17 mouse cellular contexts compared by ENCODE assay signal in the genomic region with DNA sequence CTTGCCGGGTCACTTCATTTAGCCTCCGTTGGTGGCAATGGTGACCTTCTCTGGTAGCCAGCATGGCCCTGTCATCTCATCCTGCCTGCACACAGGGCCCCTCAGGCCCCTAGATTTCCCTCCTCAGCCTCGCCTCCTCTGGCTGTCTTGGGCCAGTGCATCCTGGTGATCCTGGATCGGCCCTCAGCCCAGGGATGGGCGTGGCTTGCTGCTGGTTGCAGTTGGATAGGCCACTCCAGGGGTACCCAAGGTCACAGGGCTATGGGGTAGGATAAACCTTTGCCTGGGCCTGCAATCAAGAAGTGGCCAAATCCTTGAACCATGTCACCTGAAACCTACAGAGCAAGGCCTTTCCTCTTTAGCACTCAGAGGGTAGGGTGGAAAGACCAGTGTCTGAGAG. TPM values are rescaled to one million over a fixed set of nuclear protein-coding genes. Genes with fewer than 3 reads are reported as not detected.
DNase-seq lines count a peak whose midpoint lies in the region; ATAC-seq and TF ChIP-seq lines count a peak whose summit lies in the region.
"Had no signal": no experiment of that assay in that cellular context is flagged by ENCODE, and none has a peak within 500 bp of the region (broad histone marks: within the 10 kb centered on the region; RNA-seq: fewer than 3 reads in every experiment).

No protein-coding gene starts in this region.

- peaks cover 24% of the 10 kb centered on the region for H3K4me1 ChIP-seq in midbrain, embryonic 10.5 days
- no peaks in the 10 kb centered on the region for H3K4me1 ChIP-seq in midbrain, embryonic 16.5 days (ENCODE audit: control insufficient read depth, insufficient read depth, low read length)
- peaks cover 37% of the 10 kb centered on the region for H3K4me1 ChIP-seq in kidney, embryonic 14.5 days (ENCODE audit: control insufficient read depth, insufficient read depth, low read length)
- no peaks in the 10 kb centered on the region for H3K4me1 ChIP-seq in stomach, postnatal 0 days (replicated peaks; ENCODE audit: control insufficient read depth, insufficient read depth)

- H3K4me3 ChIP-seq in gastrocnemius, adult 2 months: no peak overlapping the region
- no peak overlapping the region for H3K4me3 ChIP-seq in midbrain, embryonic 10.5 days
- H3K4me3 ChIP-seq in midbrain, embryonic 16.5 days (ENCODE audit: low read depth, low read length): no peak overlapping the region
- H3K4me3 ChIP-seq in kidney, embryonic 14.5 days (ENCODE audit: low read length): no peak overlapping the region
- no peak overlapping the region for H3K4me3 ChIP-seq in stomach, postnatal 0 days (ENCODE audit: low read depth, low read length)
- H3K4me3 ChIP-seq: heart, embryonic 13.5 days; hindbrain, embryonic 13.5 days; stomach, embryonic 15.5 days had no signal

- no peak for TF ChIP-seq EP300 in stomach, postnatal 0 days (optimal IDR thresholded peaks at IDR 0.05)

- WGBS in midbrain, embryonic 10.5 days: 46% methylated on average over 5 of the region's 5 CpGs
- 31% methylated on average over 5 of the region's 5 CpGs for WGBS in midbrain, embryonic 16.5 days
- WGBS in kidney, embryonic 14.5 days: 25% methylated on average over 5 of the region's 5 CpGs
- 55% methylated on average over 5 of the region's 5 CpGs for WGBS in stomach, postnatal 0 days

- H3K9ac ChIP-seq in midbrain, embryonic 16.5 days (ENCODE audit: low read depth, low read length): no peak overlapping the region
- H3K9ac ChIP-seq in kidney, embryonic 14.5 days (ENCODE audit: low read depth, low read length): no peak overlapping the region
- H3K9ac ChIP-seq in stomach, postnatal 0 days (ENCODE audit: low read length): no peak overlapping the region
- H3K9ac ChIP-seq: heart, embryonic 13.5 days; hindbrain, embryonic 13.5 days; stomach, embryonic 15.5 days had no signal

- intact Hi-C loops in gastrocnemius, adult 2 months (cut with DNase I): no loop called here

- no peak overlapping the region for H3K4me2 ChIP-seq in midbrain, embryonic 16.5 days (ENCODE audit: low read length)
- no peak overlapping the region for H3K4me2 ChIP-seq in kidney, embryonic 14.5 days (replicated peaks; ENCODE audit: low read depth, low read length)
- H3K4me2 ChIP-seq in stomach, postnatal 0 days (replicated peaks; ENCODE audit: low read depth): no peak overlapping the region
- H3K4me2 ChIP-seq: heart, embryonic 13.5 days; hindbrain, embryonic 13.5 days; stomach, embryonic 15.5 days had no signal

- H3K36me3 ChIP-seq in midbrain, embryonic 10.5 days: no peaks in the 10 kb centered on the region
- H3K36me3 ChIP-seq in midbrain, embryonic 16.5 days (ENCODE audit: control insufficient read depth, insufficient read depth, low read length): no peaks in the 10 kb centered on the region
- H3K36me3 ChIP-seq in kidney, embryonic 14.5 days (ENCODE audit: control insufficient read depth, insufficient read depth, low read length): no peaks in the 10 kb centered on the region
- H3K36me3 ChIP-seq in stomach, postnatal 0 days (ENCODE audit: control insufficient read depth, insufficient read depth, low read length): no peaks in the 10 kb centered on the region; the same call in 1 of the 2 replicates
- H3K36me3 ChIP-seq: hindbrain, embryonic 13.5 days had no signal

- H3K9me3 ChIP-seq in midbrain, embryonic 10.5 days (replicated peaks): no peaks in the 10 kb centered on the region
- H3K9me3 ChIP-seq in midbrain, embryonic 16.5 days (replicated peaks; ENCODE audit: control insufficient read depth, low read length, poor library complexity, severe bottlenecking): no peaks in the 10 kb centered on the region
- no peaks in the 10 kb centered on the region for H3K9me3 ChIP-seq in kidney, embryonic 14.5 days (ENCODE audit: control insufficient read depth, low read length)
- no peaks in the 10 kb centered on the region for H3K9me3 ChIP-seq in stomach, postnatal 0 days (ENCODE audit: control insufficient read depth, low read length)
- H3K9me3 ChIP-seq: G1E; heart, embryonic 13.5 days; hindbrain, embryonic 13.5 days; stomach, embryonic 15.5 days had no signal

- H3K27me3 ChIP-seq in midbrain, embryonic 10.5 days (ENCODE audit: low read depth, poor library complexity, severe bottlenecking): no peaks in the 10 kb centered on the region
- H3K27me3 ChIP-seq in midbrain, embryonic 16.5 days (ENCODE audit: control insufficient read depth, insufficient read depth, low read depth, low read length): no peaks in the 10 kb centered on the region
- no peaks in the 10 kb centered on the region for H3K27me3 ChIP-seq in kidney, embryonic 14.5 days (ENCODE audit: control insufficient read depth, insufficient read depth, low read length)
- no peaks in the 10 kb centered on the region for H3K27me3 ChIP-seq in stomach, postnatal 0 days (ENCODE audit: control insufficient read depth, insufficient read depth, low read length)
- H3K27me3 ChIP-seq: heart, embryonic 13.5 days; hindbrain, embryonic 13.5 days; stomach, embryonic 15.5 days had no signal

- TF ChIP-seq CTCF in gastrocnemius, adult 2 months (IDR thresholded peaks at IDR 0.05): no peak
- 0 out of 2 replicates have a peak, but pooled peaks have one; percentile 7 for TF ChIP-seq CTCF in stomach, postnatal 0 days (IDR thresholded peaks at IDR 0.05; ENCODE audit: low read depth)

- DNase-seq in gastrocnemius, adult 2 months: peak; percentile 50
- DNase-seq in gastrocnemius, postnatal 25 days: no peak
- DNase-seq in midbrain, embryonic 10.5 days (ENCODE audit: low spot score): no peak
- DNase-seq in stomach, postnatal 0 days (ENCODE audit: low spot score): no peak
- DNase-seq in yolk sac, embryonic 10.5 days (ENCODE audit: low spot score): no peak
- DNase-seq in adrenal gland, adult 8-10 months: no peak
- DNase-seq: gastrocnemius, postnatal 14 days; layer of hippocampus, adult 9-11 months; lung, adult 18-20 months; lung, postnatal 4 days; thymus, postnatal 36 days had no signal

- H3K27ac ChIP-seq in gastrocnemius, adult 2 months: peak overlapping the region; percentile 43; the same call in 1 of the 2 replicates
- 0 out of 2 replicates have a peak overlapping the region, but pooled peaks have one; percentile 17 for H3K27ac ChIP-seq in midbrain, embryonic 10.5 days (replicated peaks)
- H3K27ac ChIP-seq in midbrain, embryonic 16.5 days (ENCODE audit: low read length): no peak overlapping the region
- H3K27ac ChIP-seq in kidney, embryonic 14.5 days (ENCODE audit: low read depth, low read length): no peak overlapping the region
- H3K27ac ChIP-seq in stomach, postnatal 0 days (replicated peaks): no peak overlapping the region
- H3K27ac ChIP-seq: stomach, embryonic 15.5 days had no signal

- no peak for ATAC-seq in midbrain, embryonic 16.5 days
- peak; percentile 30; the same call in 1 of the 2 replicates for ATAC-seq in kidney, embryonic 14.5 days (ENCODE audit: low FRiP score, low TSS enrichment)
- ATAC-seq in stomach, postnatal 0 days (ENCODE audit: low FRiP score, low TSS enrichment): no peak

RNA-seq across cellular contexts. Expression of gene Fance, which starts 26.4 kb away (rescaled TPM):
- total RNA-seq in gastrocnemius, adult 2 months (2021): 10 to 100 TPM in 1 of 2 experiments, 1 to 10 TPM in 1; 9.4 to 11.2 TPM
- total RNA-seq in gastrocnemius, postnatal 25 days (2021): 10 to 100 TPM in 1 of 2 experiments, 1 to 10 TPM in 1; 9.2 to 11.6 TPM
- 28.2 and 30.8 TPM in 2 replicates for polyA plus RNA-seq in midbrain, embryonic 10.5 days (2016; fragmentation: Nextera tagmentation; extraction: Ambion mirVana)
- 25.2 and 26.3 TPM in 2 replicates for polyA plus RNA-seq in midbrain, embryonic 16.5 days (2015; fragmentation: Nextera tagmentation; extraction: Ambion mirVana)
- 24.1 and 31.9 TPM in 2 replicates for polyA plus RNA-seq in kidney, embryonic 14.5 days (2014; fragmentation: Nextera tagmentation; extraction: Ambion mirVana)
- 19.2 and 20.4 TPM in 2 replicates for polyA plus RNA-seq in stomach, postnatal 0 days (2015; fragmentation: Nextera tagmentation; extraction: Ambion mirVana)
- 10 to 100 TPM; 24.9 to 45.2 (median 36.2) TPM for total RNA-seq in adrenal gland, adult 8-10 months (2022)

RNA-seq across cellular contexts. Expression of gene Rpl10a, which starts 41.3 kb away (rescaled TPM):
- total RNA-seq in gastrocnemius, adult 2 months (2021): 100 to 1,000 TPM; 382 to 410 TPM
- total RNA-seq in gastrocnemius, postnatal 25 days (2021): 100 to 1,000 TPM; 364 to 390 TPM
- 426 and 489 TPM in 2 replicates for polyA plus RNA-seq in midbrain, embryonic 10.5 days (2016; fragmentation: Nextera tagmentation; extraction: Ambion mirVana)
- 304 and 312 TPM in 2 replicates for polyA plus RNA-seq in midbrain, embryonic 16.5 days (2015; fragmentation: Nextera tagmentation; extraction: Ambion mirVana)
- polyA plus RNA-seq in kidney, embryonic 14.5 days (2014; fragmentation: Nextera tagmentation; extraction: Ambion mirVana): 911 and 1,064 TPM in 2 replicates
- polyA plus RNA-seq in stomach, postnatal 0 days (2015; fragmentation: Nextera tagmentation; extraction: Ambion mirVana): 491 and 514 TPM in 2 replicates
- 100 to 1,000 TPM; 742 to 804 (median 775) TPM for total RNA-seq in adrenal gland, adult 8-10 months (2022)

RNA-seq across cellular contexts. Expression of gene Ppard, which starts 54.5 kb away (rescaled TPM):
- total RNA-seq in gastrocnemius, adult 2 months (2021): 10 to 100 TPM; 29.1 to 30.7 TPM
- total RNA-seq in gastrocnemius, postnatal 25 days (2021): 10 to 100 TPM; 29.1 to 30.2 TPM
- 1.5 and 1.7 TPM in 2 replicates for polyA plus RNA-seq in midbrain, embryonic 10.5 days (2016; fragmentation: Nextera tagmentation; extraction: Ambion mirVana)
- polyA plus RNA-seq in midbrain, embryonic 16.5 days (2015; fragmentation: Nextera tagmentation; extraction: Ambion mirVana): 1.2 and 1.6 TPM in 2 replicates
- polyA plus RNA-seq in kidney, embryonic 14.5 days (2014; fragmentation: Nextera tagmentation; extraction: Ambion mirVana): 2.3 and 3.5 TPM in 2 replicates
- polyA plus RNA-seq in stomach, postnatal 0 days (2015; fragmentation: Nextera tagmentation; extraction: Ambion mirVana): 3.1 and 3.4 TPM in 2 replicates
- total RNA-seq in adrenal gland, adult 8-10 months (2022): 10 to 100 TPM; 38.8 to 50.6 (median 45.4) TPM

Comparison
In these comparisons a context has a peak if more than half of its experiments do, and no peak if none do; other contexts are left out.
1. H3K27ac ChIP-seq: peak in gastrocnemius, adult 2 months (single experiment) and midbrain, embryonic 10.5 days (single experiment); none in midbrain, embryonic 16.5 days (single experiment), kidney, embryonic 14.5 days (single experiment) and stomach, postnatal 0 days (single experiment).